Mouse (Mus musculus) common myeloid progenitor, adult 5-6 weeks (primary cell): Measurements from ENCODE around the gene Mpv17l. TPM values are rescaled to one million over a fixed set of nuclear protein-coding genes. Genes with fewer than 3 reads are reported as not detected.
"Not testable (repeated sequence)": the region's sequence is repeated elsewhere in the genome, so short reads cannot be mapped to it uniquely, and the experiment has no call there.

Source experiments
- ATAC-seq: replicated peaks from 2 replicates; pipeline ENCODE4 v1.8.0; 2016; ENCODE audit warnings: low read depth, mild to moderate bottlenecking, moderate TSS enrichment, inconsistent platforms; ENCODE audit not compliant: poor library complexity, severe bottlenecking
- total RNA-seq: library from RNA; stranded (forward); fragments of 200-1000, 187-1606 nt; gene quantifications from 2 replicates; pipeline ENCODE4 v1.2.3, GENCODE M21; 2017

The Mpv17l gene
- total RNA-seq, 1 experiment from 2014 or later = 0.78 TPM

- not testable (repeated sequence) for ATAC-seq
These were observed 20.0 kb downstream of the Mpv17l start for GRCm38 (mm10) chr16:13922966-13923365.

- ATAC-seq = no peak
These were observed 24.6 kb downstream of the Mpv17l start for GRCm38 (mm10) chr16:13927456-13928075.

- ATAC-seq = no peak
These were observed 37.3 kb downstream of the Mpv17l start for GRCm38 (mm10) chr16:13940139-13940846.

- ATAC-seq = 0 out of 2 replicates have a peak, but pooled peaks have one; percentile 22
These were observed 38.0 kb downstream of the Mpv17l start for GRCm38 (mm10) chr16:13940847-13941395.

GRCm38 (mm10) chr16:13944178-13944577 is 41.2 kb downstream of the Mpv17l start:
- 0 out of 2 replicates have a peak, but pooled peaks have one; percentile 42 for ATAC-seq

- no peak for ATAC-seq
These were observed 41.8 kb downstream of the Mpv17l start for GRCm38 (mm10) chr16:13944752-13945151.

GRCm38 (mm10) chr16:13945153-13945552 is 42.2 kb downstream of the Mpv17l start:
- no peak for ATAC-seq

- no peak for ATAC-seq
These were observed 43.3 kb downstream of the Mpv17l start for GRCm38 (mm10) chr16:13946306-13946705.

- ATAC-seq = no peak
These were observed 48.3 kb downstream of the Mpv17l start for GRCm38 (mm10) chr16:13951245-13951644.

- no peak for ATAC-seq
These were observed 59.1 kb downstream of the Mpv17l start for GRCm38 (mm10) chr16:13962053-13962452.

- no peak for ATAC-seq
These were observed 66.1 kb downstream of the Mpv17l start for GRCm38 (mm10) chr16:13969096-13969495.

GRCm38 (mm10) chr16:13972051-13972450 is 69.1 kb downstream of the Mpv17l start:
- no peak for ATAC-seq

GRCm38 (mm10) chr16:13976358-13976896 is 73.5 kb downstream of the Mpv17l start:
- not testable (repeated sequence) for ATAC-seq

- ATAC-seq = not testable (repeated sequence)
These were observed 74.1 kb downstream of the Mpv17l start for GRCm38 (mm10) chr16:13977026-13977425.

- ATAC-seq = not testable (repeated sequence)
These were observed 78.8 kb downstream of the Mpv17l start for GRCm38 (mm10) chr16:13981726-13982125.

- no peak for ATAC-seq
These were observed 80.2 kb downstream of the Mpv17l start for GRCm38 (mm10) chr16:13983161-13983560.

GRCm38 (mm10) chr16:13986197-13986573 is 83.2 kb downstream of the Mpv17l start:
- no peak for ATAC-seq

GRCm38 (mm10) chr16:13986574-13987478 is 83.9 kb downstream of the Mpv17l start, which contains the start of the genes 2900011O08Rik and Ifitm7:
2900011O08Rik (plus strand) TSS chr16:13986604.
Ifitm7 (minus strand) TSS chr16:13986888.
- ATAC-seq = peak; percentile 80

- ATAC-seq = no peak
These were observed 89.7 kb downstream of the Mpv17l start for GRCm38 (mm10) chr16:13992518-13993248.
